Mouse (Mus musculus) inflammation-experienced regulatory T-cells, adult 16 weeks (primary cell): ENCODE results near the gene Iqcn. TPM values are rescaled to one million over a fixed set of nuclear protein-coding genes. Genes with fewer than 3 reads are reported as not detected.

ENCODE experiments used
- polyA plus RNA-seq: library from polyadenylated mRNA; unstranded; fragments of 100-300 nt; shearing (Covaris generic); gene quantifications from one replicate; pipeline ENCODE4 v1.2.1, GENCODE M21; 2017

Iqcn gene
- polyA plus RNA-seq, result 0.09 TPM

DNA sequence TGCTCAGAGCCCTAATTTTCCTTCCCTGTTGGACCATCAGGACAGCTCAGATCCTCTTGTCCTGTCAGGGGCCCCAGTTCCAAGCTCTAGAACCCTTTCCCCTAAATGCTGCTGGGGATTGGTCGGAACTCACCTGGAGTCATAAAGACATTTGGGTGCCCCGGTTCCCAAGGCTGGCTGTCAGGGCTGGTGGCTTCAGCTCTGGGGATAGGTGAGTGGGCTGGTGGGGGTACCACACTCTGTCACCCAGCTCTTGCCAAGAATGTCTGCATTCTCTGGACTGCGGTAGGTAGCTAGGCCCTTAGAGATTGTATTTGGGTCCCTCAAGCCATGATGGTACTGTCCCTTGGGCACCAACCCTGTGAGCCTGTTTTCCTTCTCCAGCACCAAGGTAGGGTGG, at the start of gene Iqcn:
TSS of gene Iqcn (plus strand) at position 171 of the 400 bp plus-strand sequence.

DNA sequence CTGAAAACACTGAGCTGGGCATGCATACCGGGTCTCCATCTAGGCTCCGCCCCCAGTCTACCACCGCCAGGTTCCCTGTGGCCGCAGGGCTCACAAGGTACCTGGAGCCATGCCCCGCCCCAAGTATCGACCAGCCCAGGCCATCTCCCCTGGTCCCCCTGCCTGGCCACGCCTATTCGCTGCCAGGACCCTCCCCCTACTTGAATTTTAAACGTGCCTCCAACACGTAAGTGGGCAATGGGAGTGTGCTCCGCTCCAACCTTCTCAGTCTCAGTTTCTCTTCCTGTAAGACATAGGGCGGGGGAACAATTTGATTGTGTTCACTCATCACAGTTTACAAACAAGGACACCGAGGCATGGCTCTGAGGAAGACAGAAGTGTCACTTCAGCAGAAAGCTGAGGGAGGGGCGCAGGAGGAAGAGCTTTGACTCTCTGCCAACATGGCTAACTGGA, 43.0 kb upstream of the Iqcn start, which contains the start of gene Pgpep1:
TSS of gene Pgpep1 (minus strand) at position 116 of the 453 bp plus-strand sequence.

GRCm38 (mm10) chr8:70673079-70673856, 30.0 kb upstream of the Iqcn start, which contains the start of gene Lsm4:
Lsm4 (plus strand) TSS chr8:70673248.

DNA sequence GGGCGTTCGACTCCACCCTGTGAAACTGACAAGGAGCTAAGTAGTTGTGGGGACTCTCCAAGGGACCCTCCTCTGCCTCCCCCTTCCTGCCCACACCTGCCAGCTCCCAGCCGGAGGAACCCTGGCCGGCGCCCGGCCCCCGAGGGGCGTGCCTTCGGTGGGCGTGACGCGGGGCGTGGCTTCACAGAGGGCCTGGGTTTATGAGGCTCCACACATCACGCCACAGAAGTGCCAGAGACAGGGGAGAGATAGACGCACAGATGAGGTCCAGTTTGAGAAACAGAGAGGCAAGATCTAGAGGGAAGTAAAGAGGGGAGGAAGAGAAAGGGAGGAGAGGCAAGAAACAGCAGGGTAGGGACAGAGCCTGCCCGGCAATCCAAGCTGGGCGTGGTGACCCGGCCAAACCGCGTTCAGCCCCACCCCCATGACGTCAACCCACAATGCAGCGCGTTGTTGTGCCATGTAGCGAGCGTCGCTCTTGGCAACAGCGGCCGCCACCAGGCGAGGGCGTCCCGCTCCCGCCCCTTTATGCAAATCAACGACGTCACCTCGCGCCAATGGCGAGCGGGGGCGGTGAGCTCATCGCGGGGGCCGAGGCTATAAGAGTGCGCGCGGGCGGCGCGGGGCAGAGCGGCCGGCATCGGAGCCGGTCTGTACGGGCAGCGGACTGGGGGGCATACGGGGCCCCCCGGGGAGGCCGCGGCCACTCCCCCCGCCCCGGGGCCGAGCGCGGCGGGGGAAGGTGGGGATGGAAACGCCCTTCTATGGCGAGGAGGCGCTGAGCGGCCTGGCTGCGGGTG, 4.7 kb upstream of the Iqcn start, which contains the start of gene Jund:
TSS of gene Jund (plus strand) at position 640 of the 800 bp plus-strand sequence.

DNA sequence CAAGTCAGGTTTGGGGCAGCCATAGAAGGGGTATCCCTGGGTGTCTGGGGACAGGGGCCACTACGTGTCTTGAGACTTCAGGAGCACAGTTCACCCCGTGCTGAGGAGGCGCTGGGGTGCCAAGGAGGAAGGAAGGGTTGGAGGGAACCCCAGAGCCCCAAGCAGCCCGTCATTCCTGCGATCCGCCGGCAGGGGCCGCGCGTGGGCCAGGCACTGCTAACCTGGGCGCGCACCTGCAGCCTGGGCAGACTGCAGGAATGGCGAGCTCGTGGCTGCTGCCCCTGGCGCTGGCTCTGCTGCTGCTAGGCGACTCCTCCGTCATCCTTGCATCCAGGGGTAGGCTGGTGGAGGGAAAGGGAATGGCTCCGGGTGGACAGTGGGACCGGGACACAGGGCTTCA, 15.0 kb downstream of the Iqcn start, which contains the start of gene Gm3336:
TSS of gene Gm3336 (plus strand) at position 247 of the 400 bp plus-strand sequence.

DNA sequence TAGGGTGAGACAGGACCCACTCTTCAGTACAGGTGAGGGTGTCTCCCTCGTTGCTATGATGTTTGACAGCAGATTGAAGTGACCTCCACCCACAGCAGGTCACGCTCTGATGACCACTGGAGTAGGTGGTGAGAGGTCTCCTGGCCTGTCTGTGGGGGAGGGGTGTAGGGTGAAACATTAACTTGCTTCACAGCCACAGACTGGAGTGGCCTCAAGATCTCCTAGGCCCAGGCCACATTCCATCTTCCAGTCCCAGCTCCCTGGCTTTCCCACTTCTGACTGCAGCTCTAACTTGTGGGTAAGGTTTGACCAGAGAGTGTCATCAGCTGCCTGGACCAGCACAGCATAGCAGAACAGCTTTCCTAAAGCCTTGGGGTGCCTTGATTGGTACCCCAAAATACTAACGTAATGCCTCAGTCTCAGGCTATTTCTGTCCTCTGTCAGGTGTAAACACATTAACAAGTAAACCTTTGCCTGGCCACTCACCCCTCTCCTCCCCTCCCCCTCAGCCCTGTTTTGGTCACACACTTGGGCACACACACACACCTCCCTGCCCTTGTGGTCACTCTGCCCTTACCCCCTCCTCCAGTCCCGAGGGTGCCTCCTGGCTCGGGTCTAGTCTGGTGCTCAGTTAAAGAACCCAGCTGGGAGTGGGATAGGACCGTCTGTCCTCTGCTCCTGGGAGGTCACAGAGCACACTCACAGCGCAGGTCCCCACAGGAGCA, 20.4 kb downstream of the Iqcn start, which contains the start of gene Pde4c:
TSS of gene Pde4c (plus strand) at position 235 of the 725 bp plus-strand sequence.

DNA sequence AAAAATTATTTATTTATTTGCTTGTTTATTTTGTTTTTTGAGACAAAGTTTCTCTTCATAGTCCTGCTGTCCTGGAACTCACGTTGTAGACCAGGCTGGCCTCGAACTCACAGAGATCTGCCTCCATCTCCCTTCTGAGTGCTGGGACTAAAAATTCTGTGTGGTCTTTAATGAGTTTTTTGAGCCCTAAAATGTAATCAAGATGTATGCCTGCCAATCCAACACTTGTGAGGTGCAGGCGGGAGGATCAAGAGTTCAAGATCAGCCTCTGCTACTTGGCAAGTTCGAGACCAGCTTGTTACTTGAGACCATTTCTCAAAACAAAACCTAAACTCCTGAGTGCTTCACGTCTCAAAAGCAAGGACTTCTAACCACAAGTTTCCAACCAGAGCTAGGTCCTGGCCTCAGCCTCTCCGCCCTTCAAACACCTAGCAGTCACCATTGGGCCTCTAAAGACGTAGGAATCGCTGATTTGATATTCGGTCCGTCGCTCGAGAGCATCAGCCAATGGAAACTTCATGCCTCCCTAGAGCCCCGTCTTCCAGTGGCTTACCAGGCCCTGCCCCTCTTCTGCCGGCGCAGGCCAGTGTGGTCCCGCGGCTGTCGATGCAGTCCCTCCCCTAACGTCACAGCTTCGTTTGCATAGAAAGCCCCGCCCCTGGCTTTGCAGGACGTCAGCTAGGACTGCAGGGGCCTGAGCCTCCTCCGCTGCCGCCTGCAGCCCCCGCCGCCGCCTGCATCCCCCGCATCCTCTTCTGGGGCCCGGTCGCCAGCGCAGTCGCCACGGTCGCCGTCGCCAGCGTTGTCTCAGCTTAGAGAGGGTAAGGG, 51.0 kb downstream of the Iqcn start, which contains the start of gene Rab3a:
TSS of gene Rab3a (plus strand) at position 637 of the 828 bp plus-strand sequence.

GRCm38 (mm10) chr8:70760775-70761406, 57.6 kb downstream of the Iqcn start, which contains the start of gene Mpv17l2:
Mpv17l2 (minus strand) TSS chr8:70760946.

Other genes starting within 250 kb of the Iqcn start
- gene Klhl26, start 226.5 kb upstream of the Iqcn start, polyA plus RNA-seq, result 18.6 TPM
- gene Tmem59l, start 216.1 kb upstream of the Iqcn start, polyA plus RNA-seq, result not detected
- not detected for gene Crlf1, start 210.3 kb upstream of the Iqcn start, polyA plus RNA-seq
- gene Rex1bd, start 196.7 kb upstream of the Iqcn start, polyA plus RNA-seq, result 110 TPM
- 1,044 TPM for gene Uba52, start 192.7 kb upstream of the Iqcn start, polyA plus RNA-seq
- 450 TPM for gene Fkbp8, start 175.7 kb upstream of the Iqcn start, polyA plus RNA-seq
- gene Kxd1, start 175.5 kb upstream of the Iqcn start, polyA plus RNA-seq, result 84.7 TPM
- 43.3 TPM for gene Ell, start 164.0 kb upstream of the Iqcn start, polyA plus RNA-seq
- gene Isyna1, start 109.1 kb upstream of the Iqcn start, polyA plus RNA-seq, result 98.4 TPM
- 34.8 TPM for gene Ssbp4, start 94.6 kb upstream of the Iqcn start, polyA plus RNA-seq
- 0.40 TPM for gene Lrrc25, start 87.3 kb upstream of the Iqcn start, polyA plus RNA-seq
- gene Gdf15, start 71.0 kb upstream of the Iqcn start, polyA plus RNA-seq, result not detected
- 6.1 TPM for gene Pgpep1, start 43.1 kb upstream of the Iqcn start, polyA plus RNA-seq
- 330 TPM for gene Lsm4, start 30.2 kb upstream of the Iqcn start, polyA plus RNA-seq
- 22.8 TPM for gene Jund, start 4.5 kb upstream of the Iqcn start, polyA plus RNA-seq
- gene Gm3336, start 15.1 kb downstream of the Iqcn start, polyA plus RNA-seq, result not detected
- gene Pde4c, start 20.3 kb downstream of the Iqcn start, polyA plus RNA-seq, result 0.85 TPM
- gene Rab3a, start 51.2 kb downstream of the Iqcn start, polyA plus RNA-seq, result 17.6 TPM
- 19.0 TPM for gene Mpv17l2, start 57.5 kb downstream of the Iqcn start, polyA plus RNA-seq
- 31.0 TPM for gene Pik3r2, start 73.3 kb downstream of the Iqcn start, polyA plus RNA-seq
- gene Mast3, start 101.6 kb downstream of the Iqcn start, polyA plus RNA-seq, result 80.7 TPM
- 64.8 TPM for gene Il12rb1, start 105.0 kb downstream of the Iqcn start, polyA plus RNA-seq
- gene Arrdc2, start 136.3 kb downstream of the Iqcn start, polyA plus RNA-seq, result 3.1 TPM
- not detected for gene Kcnn1, start 159.8 kb downstream of the Iqcn start, polyA plus RNA-seq
- 83.0 TPM for gene Ccdc124, start 170.5 kb downstream of the Iqcn start, polyA plus RNA-seq
- gene Slc5a5, start 189.3 kb downstream of the Iqcn start, polyA plus RNA-seq, result not detected
- 6,058 TPM for gene Rpl18a, start 194.0 kb downstream of the Iqcn start, polyA plus RNA-seq
- 57.2 TPM for gene Map1s, start 202.5 kb downstream of the Iqcn start, polyA plus RNA-seq